Mouse (Mus musculus) hematopoietic stem cell, adult 5-6 weeks (primary cell): ENCODE measurements around the gene Serinc5. TPM values are rescaled to one million over a fixed set of nuclear protein-coding genes. Genes with fewer than 3 reads are reported as not detected.

ENCODE experiments used
- ATAC-seq, 2 experiments: fragments of 125-278 bp in 1 of 2; replicated peaks in 1 of 2; 2 replicates each; pipeline ENCODE4 v1.8.0; 2016 to 2017; ENCODE audit warnings: inconsistent platforms in 2 of 2, mild to moderate bottlenecking in 2 of 2, moderate number of reproducible peaks in 2 of 2, low read depth in 1 of 2, moderate TSS enrichment in 1 of 2; ENCODE audit not compliant: low FRiP score in 2 of 2, poor library complexity in 2 of 2, severe bottlenecking in 2 of 2, insufficient read depth in 1 of 2, low TSS enrichment in 1 of 2
- total RNA-seq: library from RNA; stranded (forward); fragments of 172-1452, 232-1000 nt; gene quantifications from 2 replicates; pipeline ENCODE4 v1.2.3, GENCODE M21; 2017

The Serinc5 gene
- total RNA-seq, 1 experiment from 2014 or later: 9.2 TPM

DNA sequence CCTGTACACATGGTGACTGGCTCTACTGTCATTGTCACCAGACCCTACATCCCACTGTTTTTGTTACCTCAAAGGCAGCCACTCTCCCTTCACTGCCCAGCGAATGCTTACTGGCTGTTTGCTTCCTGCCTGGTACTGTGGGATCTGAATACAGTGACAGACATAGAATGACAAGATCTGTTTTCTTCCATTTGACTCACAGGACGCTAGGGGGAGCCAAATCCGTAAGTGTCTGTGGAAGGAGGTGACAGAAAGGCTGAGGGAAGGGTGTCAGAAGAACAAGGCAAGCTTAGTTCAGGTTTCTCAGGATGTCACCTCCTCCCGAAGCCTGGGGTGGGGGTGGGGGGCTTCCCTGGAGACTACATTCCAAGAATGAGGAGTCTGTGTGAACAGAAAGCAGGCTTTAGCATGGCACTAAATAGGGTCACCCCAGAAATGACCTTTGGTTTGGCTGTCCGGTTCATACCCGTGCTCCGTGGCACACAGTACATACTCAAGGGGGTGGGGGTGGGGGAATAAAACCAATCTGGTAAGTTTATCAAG, 140.2 kb downstream of the Serinc5 start:
- ATAC-seq: peak; percentile 80 to 83

DNA sequence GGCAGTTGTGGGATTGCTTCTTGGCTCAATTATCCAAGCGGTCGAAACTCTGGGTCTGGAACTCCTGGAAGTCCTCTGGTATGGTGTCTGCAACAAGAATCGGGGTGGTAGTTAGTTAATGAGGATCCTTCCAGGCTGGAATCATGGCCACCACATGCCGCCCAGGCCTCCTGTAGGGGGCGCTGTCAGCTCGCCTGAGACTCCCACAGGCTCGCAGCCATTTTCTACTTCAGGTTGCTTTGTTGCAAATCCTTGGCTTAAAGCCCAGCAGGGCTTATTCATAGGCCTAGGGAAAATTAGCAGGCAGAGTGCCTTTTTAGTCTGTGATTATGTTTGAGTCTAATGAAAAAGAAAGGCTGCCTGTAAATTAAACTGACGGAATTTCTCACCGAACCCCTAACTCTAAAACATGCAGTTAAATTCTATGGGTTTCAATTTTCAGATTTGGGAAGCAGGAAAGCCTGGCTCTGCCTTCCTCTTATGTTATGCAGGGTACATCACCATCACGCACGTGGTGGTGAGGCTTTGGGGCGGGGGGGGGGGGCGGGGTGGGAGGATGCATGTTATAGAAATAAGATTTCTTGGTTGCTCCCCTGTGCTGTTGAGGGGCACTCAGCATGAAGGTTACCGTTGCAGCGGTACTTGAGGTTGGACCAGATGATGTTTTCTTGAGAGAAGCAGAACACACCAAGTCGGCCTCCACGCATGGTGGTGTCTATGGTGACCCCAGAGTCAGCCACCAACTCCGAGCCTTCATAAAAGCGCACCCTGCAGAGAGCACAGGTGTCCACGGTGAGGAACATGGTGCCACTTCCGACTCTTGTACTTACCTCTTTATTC, 141.1 kb downstream of the Serinc5 start:
- ATAC-seq: 0 out of 4 replicates have a peak, but pooled peaks have one; percentile 43 to 49

DNA sequence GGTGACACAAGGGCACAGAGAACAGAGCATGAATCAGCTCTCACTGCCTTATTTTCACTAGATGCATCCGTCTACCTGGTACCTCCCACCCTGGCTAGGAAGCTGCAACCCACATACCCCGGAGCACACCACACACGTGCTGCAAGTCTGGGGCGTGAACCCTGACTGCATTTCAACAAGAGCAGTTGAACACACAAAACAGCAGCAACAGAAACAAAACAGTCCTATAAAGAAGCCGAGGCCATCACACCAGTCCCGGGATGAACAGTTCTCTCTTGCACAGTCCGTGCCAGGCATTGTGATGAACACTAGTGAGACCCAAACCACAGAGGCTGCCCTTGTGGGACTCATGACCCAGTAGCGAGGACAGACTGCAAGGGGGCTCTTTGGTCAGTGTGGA, 142.8 kb downstream of the Serinc5 start:
- no peak for ATAC-seq

GRCm38 (mm10) chr13:92755036-92755435, 144.1 kb downstream of the Serinc5 start:
- ATAC-seq: no peak

DNA sequence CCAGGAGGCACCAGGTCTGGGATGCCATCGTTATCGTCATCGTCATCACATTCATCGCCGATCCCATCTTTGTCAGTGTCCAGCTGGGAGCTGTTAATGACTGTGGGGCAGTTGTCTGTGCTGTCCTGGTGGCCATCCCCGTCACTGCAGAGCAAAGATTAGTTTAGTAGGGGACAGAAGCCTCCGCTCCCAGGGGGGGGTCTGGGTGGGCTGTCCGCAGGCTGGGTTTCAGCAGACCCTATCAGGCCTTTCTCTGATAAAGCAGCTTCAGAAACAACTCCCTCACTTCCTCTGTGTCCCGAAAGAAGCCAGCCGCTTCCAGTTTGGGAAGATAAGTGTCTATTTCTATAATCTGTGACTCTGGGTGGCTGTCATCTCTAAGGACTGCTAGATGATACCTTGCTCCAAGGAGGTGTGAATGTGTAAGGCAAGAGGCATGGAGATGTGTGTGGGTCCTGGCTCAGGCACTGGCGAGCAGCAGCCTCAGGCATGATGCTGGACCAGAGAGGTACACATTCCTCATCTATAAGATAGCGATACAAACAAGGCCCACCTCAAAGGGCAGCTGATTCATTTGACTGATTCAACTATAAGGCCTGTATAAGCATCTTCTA, 147.2 kb downstream of the Serinc5 start:
- ATAC-seq: no peak

DNA sequence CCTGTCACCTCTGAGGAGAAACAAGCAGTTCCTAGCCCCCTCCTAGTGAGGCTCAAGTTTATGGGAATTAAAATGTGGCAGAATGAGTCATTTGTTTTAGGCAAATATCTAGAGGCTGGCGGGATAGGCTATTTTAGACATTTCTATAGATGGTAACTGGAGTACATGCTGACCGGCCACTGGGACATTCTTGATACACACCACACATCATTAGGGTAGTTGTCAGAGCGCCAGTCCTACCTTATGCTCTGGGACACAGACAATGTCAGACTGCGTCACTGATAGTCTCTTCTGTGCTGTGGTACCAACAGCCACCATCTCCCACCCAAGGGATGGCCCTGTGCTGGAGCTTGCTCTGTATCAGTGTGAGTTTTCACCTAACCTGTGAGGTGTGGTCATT, 148.2 kb downstream of the Serinc5 start:
- no peak for ATAC-seq

DNA sequence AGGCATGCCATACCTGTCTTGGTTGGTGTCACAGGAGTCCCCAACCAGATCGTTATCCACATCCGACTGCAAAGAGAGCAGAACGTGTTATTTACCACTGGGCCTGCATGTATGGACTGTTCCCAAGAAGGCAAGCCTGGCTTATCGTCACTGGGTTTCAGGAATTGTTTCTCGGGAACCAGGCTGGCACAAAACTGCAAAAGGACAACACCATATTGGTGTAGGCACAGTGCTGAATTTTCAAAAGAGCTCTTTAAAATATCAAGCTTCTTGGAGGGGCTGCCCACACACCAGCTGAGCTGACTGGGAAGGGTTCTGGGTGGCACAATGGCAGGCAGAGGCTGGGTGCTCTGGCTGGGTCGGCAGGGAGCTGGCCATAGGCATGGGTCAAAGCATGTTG, 149.6 kb downstream of the Serinc5 start:
- ATAC-seq: no peak

Other genes with a start within 250 kb of the Serinc5 start
- not detected in 2 replicates for gene Ankrd34b, start 185.2 kb upstream of the Serinc5 start, total RNA-seq
- 8.5 and 10.1 TPM in 2 replicates for gene Fam151b, start 127.1 kb upstream of the Serinc5 start, total RNA-seq
- gene Zfyve16, start 80.2 kb upstream of the Serinc5 start, total RNA-seq: 11.5 and 15.4 TPM in 2 replicates
- not detected in 2 replicates for gene Spz1, start 34.9 kb upstream of the Serinc5 start, total RNA-seq
- gene Thbs4, start 183.7 kb downstream of the Serinc5 start, total RNA-seq: 0.19 TPM in 1 of 2 replicates, not detected in the other
- gene Mtx3, start 233.7 kb downstream of the Serinc5 start, total RNA-seq: 12.7 and 15.7 TPM in 2 replicates